Mouse (Mus musculus) layer of hippocampus, postnatal 36 days (tissue): ENCODE measurements around the gene Car5b. TPM values are rescaled to one million over a fixed set of nuclear protein-coding genes. Genes with fewer than 3 reads are reported as not detected.

ENCODE experiments used
- DNase-seq, 2 experiments: peaks; one replicate each; pipeline ENCODE4 v3.0.0; 2022
- total RNA-seq, 2 experiments: library from RNA; stranded (reverse); gene quantifications; 2 replicates each; pipeline ENCODE4 v1.2.3; 2021

Car5b gene
- 1 to 10 TPM; 2.6 to 3.9 TPM for total RNA-seq

DNA sequence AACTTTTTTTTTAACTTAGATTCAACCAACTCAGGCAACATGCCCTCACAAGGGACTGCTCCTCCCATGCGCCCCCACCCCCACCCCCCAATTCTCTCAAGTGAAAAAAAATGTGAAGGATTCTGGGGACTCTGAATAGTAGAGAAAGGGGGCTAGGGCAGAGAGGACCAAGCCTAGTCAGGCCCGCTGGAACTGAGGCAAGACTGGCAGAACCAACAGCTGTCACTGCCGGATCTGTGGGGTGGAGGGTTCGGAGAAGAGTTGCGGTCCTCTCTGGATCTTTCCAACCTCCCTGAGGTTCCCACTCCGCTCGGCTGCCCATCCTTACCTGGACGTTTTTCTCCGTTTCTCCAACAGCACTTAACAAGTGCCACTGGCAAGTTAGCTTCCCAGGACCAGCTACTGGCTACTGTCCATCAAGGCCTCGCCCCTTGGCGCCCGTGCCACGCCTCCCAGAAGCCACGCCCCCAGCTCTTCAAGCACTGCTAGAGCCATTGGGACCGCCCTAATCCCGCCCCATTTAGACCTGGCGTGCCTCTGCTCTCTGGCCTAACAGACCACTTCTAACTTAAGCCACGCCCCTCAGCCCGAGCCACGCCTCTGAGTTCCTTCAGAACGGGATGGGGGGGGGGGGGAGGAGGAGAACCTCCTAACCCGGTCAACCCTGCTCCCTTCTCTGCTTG, at the start of gene Car5b:
Gene Car5b (minus strand): TSS at position 391 of the 683 bp plus-strand sequence.
- peak; percentile 47 to 49 for DNase-seq

- DNase-seq, result peak; percentile 90
Measured at GRCm38 (mm10) chrX:164076040-164076775, 48.4 kb upstream of the Car5b start, which contains the start of gene Siah1b. Gene Siah1b, minus strand, starts transcription at chrX:164076493.

DNA sequence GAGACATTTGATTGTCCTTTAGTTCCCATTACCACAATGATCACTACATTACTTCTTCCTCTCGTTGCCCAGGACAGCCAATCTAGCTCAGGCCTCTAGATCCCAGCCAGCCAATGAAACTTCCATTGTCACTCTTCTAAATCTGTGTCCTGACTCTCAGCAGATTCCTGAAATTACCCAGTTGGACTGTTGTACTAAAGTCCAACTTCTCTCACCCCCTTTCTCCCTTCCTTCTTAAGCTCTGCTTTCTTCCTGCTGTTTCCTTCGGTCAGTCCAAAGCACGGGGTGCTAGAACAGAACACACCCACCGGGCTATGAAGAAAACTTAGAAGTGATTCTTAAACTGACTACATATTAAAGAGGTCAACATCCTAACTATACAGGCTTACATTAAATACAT, 41.2 kb upstream of the Car5b start:
- no peak for DNase-seq

DNA sequence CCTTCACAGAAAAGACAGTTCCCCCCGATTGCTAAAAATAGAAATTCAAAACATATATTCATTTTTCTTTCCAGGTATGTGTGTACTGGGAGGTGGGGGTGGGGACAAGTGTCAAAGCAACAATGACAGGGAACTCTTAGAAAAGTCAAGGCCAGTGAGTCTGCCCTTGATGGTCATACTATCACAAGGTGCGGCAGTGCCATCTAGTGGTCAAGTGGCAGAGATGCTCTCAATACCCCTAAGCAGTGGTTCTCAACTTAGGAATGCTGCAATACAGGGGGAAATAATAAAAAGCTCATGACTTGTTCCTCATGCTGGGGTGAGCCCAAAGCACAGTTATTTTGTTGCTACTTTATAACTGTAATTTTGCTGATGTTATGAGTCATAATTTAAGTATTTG, 38.4 kb upstream of the Car5b start:
- DNase-seq, result peak; percentile 17 to 30

DNA sequence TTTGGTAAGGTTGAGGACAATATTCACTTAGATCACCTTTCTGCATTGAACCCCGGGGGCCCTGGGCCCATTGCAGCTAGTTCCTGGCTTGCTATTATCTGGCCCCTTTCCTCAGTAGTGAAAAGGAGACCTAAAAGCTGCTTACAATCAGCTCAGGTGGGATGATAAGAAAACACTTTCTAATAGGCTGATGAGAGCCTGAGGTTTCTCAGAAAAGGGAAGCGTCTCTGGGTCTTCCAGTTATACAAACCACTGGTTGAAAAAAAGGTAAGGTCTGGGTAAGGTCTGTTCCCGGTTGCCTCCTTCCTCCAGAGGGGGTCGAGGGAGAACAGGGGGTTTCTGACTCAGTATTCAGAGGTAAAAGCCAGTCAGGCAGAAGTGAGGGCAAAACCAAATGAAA, 31.3 kb upstream of the Car5b start:
- DNase-seq, result no peak

- DNase-seq, result no peak
Measured at GRCm38 (mm10) chrX:164058523-164058922, 30.7 kb upstream of the Car5b start.

- no peak for DNase-seq
Measured at GRCm38 (mm10) chrX:164055726-164056125, 27.9 kb upstream of the Car5b start.

DNA sequence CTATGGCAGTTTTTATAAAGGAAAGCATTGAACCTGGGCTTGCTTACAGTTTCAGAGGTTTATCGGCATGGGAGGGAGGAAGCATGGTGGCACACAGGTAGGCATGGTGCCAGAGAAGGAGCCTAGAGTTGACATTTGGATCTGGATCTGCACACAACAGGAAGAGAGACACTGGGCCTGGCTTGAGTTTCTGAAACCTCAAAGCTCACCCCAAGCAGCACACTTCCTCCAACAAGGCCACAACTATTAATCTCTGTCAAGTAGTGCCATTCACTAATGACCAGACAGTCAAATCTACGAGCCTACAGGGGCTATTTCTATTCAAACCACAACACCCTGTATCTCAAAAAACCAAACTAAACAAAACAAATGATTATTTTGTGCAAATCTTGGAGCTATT, 18.9 kb upstream of the Car5b start:
- no peak for DNase-seq

DNA sequence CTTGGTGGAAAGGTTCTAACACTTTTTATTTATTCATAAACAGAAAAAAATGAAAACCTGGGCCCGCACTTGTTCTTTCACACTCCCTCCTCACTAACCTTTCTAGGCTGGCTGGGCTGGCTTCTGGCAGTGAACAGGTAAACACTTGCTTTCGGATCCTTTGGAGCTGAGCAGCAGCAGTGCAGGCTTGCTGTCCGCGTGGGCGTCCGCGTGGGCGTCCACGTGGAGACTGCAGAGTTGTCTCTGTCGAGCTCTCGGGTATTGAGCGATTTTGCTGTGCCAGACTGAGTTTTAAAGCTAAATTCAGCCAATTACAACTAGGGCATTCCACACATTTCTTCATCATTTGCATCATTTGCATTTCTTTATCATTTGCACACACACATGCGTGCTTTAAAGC, 14.3 kb upstream of the Car5b start:
- DNase-seq, result peak; percentile 32 to 42

DNA sequence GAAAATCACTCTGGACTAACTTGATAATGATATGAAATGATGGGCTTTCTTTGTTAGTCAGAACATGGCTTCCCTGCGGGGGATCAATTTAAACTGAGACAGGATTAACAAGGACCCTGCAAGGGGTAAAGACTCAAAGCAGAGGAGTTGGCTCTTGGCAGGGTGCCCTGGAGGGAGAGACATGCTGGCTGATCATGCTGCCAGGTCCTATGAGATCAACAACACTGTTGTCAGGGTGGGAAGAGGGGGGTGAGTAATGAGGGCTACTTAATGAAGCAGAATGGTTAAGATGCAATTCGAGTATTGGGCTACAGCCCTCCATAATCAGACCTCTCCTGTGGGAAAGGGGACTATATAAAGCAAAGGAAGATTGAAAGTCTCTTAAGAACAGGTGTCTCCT, 11.1 kb upstream of the Car5b start:
- no peak for DNase-seq

DNA sequence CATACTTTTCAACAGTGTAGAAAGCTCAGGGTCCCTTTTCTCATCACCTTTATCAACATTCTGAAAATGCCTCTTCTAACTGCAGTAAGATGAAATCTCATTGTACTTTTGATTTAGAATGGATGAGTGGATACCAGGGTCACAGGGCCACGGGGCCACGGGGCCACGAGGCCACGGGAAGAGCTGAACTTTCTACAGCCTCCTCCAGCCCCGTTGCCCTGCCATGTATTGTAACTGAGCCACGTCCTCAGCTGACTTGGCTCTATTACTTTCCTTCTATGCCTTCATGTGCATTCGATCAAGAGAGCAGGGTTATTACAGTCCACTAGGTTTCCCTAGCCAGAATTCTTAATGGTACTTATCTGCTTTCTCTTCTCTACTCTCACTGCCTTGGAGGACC, 8.1 kb upstream of the Car5b start:
- no peak for DNase-seq

DNA sequence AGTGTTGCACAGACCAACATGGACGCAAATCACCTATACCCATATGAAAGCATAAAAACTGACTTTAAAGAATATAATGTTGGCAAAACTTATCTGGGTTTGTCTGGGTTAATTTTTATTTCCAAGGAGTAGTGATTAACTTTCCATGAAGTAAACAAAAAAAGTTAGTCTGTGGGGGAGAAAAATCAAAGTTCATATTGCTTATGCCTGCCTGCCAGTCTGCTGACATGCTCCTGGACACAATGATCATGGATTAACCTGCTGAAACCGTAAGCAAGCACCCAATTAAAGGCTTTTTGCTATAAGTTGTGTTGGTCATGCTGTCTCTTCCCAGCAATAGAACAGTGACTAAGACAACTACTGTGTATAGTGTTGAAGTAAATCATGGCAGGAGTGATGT, 7.6 kb upstream of the Car5b start:
- DNase-seq, result no peak

- no peak for DNase-seq
Measured at GRCm38 (mm10) chrX:164032526-164032925, 4.7 kb upstream of the Car5b start.

GRCm38 (mm10) chrX:164015636-164016035, 12.2 kb downstream of the Car5b start:
- DNase-seq, result no peak

GRCm38 (mm10) chrX:164014956-164015355, 12.8 kb downstream of the Car5b start:
- no peak for DNase-seq

GRCm38 (mm10) chrX:164013318-164013717, 14.5 kb downstream of the Car5b start:
- DNase-seq, result no peak

DNA sequence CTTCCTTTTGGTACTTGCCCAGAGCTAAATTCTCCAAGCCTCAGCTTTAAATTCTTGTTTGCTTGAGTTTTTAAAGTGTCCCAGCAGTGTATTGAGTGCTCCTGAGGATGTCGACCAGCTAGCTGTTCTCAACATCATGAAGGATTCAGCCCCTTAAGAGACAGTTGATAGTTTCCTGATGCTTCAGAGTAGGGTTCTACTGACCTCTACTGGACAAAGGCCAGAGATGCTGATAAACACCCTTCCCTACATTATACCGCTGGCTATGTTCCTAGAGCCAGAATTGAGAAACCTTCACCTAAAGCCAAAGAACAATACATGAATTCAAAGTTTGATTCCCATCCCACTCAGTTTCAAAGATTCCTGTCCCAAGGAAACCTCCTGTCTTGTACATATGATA, 23.0 kb downstream of the Car5b start:
- DNase-seq, result no peak

DNA sequence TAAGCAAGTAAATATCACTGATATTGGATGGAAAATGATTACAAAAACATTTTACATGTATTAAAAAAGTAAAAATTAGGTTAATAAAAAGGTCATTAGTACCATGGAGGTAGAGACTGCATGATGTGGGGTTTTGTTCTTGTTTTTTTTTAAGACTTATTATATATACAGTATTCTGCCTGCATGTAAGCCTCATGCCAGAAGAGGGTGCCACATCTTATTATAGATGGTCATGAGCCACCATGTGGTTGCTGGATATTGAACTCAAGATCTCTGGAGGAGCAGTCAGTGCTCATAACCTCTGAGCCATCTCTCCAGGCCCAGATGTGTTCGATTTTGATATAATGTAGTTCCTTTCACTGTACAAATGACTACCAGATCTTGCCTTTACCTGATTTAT, 27.9 kb downstream of the Car5b start:
- DNase-seq, result no peak

DNA sequence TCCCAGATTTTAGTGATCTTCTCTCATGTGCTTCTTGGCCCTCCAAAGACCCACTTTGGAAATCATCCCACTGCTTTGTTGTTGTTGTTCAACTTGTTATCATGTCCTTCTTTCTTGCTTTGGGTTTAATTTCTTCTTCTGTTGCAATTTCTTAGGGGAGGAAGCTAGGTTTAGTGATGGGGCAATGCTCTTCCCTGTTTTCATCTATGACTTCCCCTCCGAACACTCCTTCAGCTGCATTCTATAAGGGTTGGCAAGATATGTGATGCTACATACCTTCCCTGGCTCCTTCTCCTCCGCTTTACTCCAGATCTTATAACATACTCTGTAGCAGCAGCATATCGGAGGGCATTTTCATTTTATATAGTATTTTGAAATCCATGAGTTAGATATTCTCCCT, 31.0 kb downstream of the Car5b start:
- no peak for DNase-seq

DNA sequence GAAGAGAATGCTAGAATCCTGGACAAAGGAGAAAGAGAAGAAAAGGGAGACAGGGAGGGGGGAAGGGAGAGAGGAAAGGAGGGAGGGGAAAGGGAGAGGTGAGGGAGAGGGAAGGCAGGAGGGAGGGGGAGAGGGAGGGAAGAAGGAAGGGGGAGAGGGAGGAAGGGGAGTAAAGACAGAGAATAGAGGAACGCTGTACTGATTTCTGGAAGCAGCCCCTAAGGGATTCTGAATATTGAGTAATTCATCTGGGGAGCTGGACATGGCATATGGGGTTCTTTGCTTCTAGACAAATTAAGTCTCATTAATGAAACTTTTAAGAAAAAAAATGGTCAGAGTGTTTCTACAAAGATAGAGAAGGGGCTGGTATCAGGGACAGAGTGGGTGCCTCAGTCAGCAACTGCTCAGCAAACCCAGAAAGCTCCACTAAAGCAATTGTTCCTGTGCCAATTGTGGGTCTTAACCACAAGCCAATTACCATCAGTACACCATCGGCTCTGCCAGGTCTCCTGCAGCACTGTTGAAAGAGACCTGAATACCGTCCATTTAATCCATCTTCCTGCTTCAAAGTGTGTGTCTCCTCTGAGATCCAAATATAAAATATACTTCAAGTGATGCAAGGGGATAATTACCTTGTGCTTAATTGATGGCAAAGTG, 40.0 kb downstream of the Car5b start:
- DNase-seq, result no peak

DNA sequence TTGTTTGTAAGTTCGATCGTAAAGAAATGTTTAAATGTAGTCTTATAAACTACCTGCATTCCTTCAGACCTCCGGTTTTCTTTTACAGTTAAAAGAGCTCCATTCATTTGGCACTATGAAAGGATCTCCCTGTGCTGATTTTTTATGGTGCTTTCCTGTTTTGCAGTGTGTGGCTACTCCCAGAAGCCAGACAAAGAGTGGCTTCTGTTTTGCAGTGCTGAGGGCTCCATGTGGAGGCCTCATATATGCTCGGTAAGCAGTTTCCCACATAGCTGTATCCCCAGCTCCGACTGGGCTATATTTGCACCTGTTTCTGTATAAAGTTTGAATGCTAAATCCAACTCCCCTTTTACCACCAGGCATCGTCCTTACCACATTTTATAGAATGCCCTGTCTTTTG, 45.7 kb downstream of the Car5b start:
- DNase-seq, result no peak

GRCm38 (mm10) chrX:163981500-163981899, 46.3 kb downstream of the Car5b start:
- no peak for DNase-seq

GRCm38 (mm10) chrX:163981092-163981491, 46.7 kb downstream of the Car5b start:
- no peak for DNase-seq

GRCm38 (mm10) chrX:163958467-163958875, 69.3 kb downstream of the Car5b start, which contains the start of gene Zrsr2:
Gene Zrsr2, minus strand, starts transcription at chrX:163958661.
- peak; percentile 71 to 80 for DNase-seq
